Mouse (Mus musculus): Measurements from ENCODE around the gene Dnah2.

The Dnah2 gene

DNA sequence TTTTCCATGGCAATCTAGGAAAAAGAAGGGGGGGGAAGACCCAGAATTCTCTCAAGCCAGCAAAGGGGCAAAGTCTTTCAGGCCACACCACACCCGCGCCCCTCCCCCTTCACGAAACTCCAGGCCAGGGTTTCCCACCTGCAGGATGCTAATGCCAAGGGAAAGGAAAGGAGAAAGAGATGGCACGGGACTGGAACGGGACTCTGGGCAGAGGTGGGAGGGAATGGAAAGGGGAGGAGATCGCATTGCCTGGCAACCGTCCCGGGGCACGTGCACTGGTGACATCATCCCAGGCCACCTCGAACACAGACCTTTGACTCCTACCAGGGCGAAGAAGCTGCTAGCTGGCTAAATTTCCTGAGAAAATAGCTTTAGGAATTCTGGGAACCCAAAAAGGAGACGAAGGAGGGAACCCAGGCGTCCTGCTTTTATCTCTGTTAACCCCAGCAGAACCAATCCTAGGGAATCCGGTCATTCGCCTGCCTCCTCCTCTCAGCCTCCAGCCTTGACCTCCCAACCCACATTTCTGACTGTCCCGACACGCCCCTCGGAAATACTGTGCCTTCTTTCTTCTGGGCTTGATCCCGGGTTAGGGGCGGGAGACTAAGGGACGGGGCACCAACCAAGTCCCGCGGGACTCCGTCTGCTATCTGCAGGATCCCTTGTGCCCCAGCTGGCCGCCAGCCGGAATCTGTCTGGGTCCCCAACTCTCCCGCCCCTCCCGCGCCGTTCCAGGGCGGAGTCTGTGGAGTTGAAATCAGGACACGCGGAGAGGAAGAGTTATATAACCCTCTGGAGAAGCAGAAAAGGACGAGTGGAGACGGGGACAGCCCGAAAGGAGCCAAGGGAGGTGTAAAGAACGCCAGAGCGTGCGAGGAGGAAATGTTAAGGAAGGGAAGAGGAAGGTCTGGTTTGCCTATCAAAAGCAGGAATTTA, 131.2 kb downstream of the Dnah2 start:
- DNase-seq: peak; percentile 99

GRCm38 (mm10) chr11:69416921-69417448, 131.9 kb downstream of the Dnah2 start:
- peak; percentile 26 for DNase-seq

DNA sequence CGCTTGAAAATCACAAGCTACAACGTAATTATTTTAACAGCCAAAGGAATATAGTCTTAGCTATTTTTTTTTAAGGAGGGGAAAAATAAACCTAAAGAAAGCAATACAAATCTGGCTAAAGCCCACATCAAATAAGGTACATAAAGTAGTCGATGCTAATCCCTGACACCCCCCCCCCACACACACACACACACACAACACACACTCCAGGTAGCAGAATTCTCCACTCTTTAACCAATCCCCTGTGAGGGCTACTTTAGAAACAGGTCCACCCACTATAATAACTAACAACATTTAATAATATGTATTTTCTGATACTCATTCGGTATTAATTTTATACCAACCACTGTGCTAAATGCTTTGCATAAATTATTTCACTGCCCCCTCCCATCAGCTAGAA, 132.4 kb downstream of the Dnah2 start:
- no peak for DNase-seq

- DNase-seq: peak; percentile 45
Measured at GRCm38 (mm10) chr11:69415668-69416451, 133.1 kb downstream of the Dnah2 start.

DNA sequence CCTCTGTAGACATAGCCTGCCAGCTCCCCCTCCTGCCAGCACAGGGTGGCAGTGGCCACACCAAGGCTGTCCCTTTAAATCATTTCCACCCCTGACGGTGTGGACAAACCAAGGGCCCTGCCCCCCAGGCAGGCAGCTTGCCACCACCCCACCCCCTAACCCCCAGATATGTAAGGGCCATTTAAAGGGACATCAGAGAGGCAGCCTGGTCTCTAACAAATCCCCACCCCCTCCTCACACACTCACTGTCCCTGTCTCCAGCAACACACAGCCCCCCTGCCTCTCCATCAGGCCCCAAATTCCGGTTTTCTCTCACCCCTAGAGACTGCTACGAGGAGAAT, 133.6 kb downstream of the Dnah2 start:
- DNase-seq: peak; percentile 76

DNA sequence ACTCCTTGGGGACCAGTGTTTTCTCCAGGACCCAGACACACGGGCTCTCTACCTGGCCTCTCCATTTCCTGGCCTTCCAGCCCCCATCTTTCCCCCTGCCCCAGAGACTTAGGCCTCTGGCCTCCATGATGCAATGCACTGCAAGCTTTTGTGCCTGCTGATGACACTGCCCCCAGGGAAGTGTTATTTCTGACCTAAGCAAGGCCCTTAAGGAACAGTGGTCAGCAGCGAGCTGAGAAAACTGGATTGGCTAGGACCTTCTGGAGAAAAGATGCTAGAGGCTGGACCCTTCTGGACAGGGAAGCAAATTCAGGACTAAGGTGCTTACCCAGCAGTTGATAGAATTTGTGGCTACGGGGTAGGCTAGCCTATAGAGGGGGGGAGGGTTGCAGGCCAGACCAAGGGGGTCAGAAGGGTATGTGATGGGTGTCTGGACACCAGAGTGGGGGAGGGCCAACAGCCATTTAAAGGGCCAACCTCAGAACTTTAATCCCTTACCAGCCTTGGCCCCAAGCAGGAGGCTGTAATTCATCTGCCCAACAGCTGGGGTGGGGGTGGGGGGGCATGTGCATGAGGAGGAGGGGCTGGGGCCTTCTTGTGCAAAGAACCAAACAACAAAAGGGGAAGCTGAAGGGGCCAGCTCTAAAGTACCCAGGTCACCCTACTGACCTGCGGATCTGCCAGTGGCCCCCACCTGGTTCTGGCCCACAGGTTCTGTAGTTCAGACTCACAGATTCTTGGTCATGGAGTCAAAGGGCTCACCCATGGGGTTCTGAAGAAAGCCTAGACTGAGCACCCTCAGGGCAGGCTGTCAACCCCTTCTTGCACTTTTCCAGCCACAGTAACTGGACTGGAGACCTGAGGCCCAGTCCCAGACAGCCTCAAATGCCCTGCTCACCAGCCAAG, 134.2 kb downstream of the Dnah2 start:
- DNase-seq: peak; percentile 33

DNA sequence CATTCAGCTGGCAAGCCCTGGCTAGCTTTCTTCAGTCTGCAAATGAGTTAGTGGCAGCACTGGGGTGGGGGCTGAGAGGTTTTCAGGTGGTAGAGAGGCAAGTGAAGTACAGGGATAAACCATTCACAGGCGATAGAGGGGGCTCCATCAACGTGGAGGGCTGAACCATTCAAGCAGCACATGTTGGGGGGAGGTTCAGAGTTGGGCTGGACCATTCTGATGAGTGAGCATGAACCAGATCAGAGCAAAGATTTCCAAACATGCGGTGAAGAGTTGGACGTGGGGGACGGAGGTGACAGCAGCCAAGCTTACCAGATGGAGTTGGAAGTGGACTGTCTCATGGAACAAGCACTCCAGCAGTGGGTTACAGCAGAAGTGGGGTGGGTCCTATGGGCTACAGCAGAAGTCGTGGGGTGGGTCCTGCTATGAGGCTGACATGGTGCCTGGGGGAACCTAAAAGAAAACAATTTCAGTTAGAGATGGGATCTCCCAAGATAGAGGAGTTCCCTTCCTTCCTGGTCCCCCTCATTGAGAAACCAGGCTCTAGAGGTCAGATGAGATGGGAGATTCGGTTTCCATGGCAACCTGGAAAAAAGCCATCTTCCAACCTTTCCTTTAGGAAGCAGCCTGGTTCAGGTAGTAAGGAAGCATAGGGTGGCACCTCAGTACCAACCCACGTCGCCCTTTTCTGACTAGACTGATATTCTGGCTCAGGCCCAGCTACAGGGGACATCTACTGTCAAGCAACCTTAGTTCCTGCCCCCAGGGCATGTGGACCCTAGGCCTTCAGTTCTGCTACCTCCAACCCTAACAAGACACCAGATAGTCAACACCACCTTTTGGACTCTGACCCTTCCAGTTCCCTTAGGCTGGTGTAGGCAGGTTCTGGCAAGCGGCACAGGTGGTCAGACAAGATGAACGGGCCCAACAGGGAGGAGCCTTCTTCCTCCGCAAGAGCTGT, 135.4 kb downstream of the Dnah2 start, which contains the start of gene Kdm6b:
Gene Kdm6b (minus strand): TSS at position 455 of the 961 bp plus-strand sequence.
- DNase-seq: peak; percentile 86

DNA sequence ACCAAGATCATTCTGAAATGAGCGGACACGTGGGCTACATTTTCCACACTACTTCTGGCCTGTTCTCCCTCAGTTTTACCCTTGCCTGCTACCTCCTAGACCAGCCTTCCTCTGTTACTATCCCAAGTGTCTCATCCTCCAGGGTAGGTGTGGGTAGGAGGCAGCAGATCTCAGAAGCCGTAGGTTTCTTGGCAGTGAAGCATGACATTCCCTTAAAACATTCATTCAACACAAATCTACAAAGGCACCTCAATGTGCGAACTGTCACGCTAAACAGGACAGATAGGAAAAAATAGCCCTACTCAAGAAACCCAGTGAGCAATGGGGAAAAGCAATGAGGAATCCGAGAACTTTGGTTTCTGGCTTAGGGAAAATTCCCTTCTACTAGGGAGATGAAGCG, 136.4 kb downstream of the Dnah2 start:
- DNase-seq: no peak

- peak; percentile 59 for DNase-seq
Measured at GRCm38 (mm10) chr11:69411538-69412203, 137.2 kb downstream of the Dnah2 start.

DNA sequence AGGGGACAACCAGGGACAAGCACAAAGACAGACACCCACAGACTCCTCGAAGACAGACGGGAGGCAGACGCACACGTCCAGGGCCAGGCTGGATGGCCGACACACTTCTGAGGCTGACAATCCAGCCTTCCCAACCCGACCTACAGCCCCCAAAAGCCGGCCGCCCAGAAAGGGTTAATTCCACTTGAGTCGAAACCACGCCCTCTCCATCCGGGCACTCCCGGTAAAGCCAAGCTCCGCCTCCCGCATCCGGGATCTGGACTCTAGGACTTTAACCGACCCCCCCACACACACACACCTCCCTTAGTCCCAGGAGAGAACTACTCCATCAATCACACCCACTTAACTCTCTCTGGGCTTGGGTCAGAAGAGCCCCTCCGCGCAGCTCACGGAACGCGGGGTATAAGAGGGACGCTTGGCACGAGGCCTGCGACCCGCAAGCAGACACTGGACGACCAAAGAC, 137.8 kb downstream of the Dnah2 start:
- peak; percentile 98 for DNase-seq

GRCm38 (mm10) chr11:69410310-69411072, 138.4 kb downstream of the Dnah2 start:
- peak; percentile 78 for DNase-seq

- no peak for DNase-seq
Measured at GRCm38 (mm10) chr11:69410045-69410309, 138.9 kb downstream of the Dnah2 start.

GRCm38 (mm10) chr11:69409378-69410044, 139.4 kb downstream of the Dnah2 start:
- peak; percentile 95 for DNase-seq

DNA sequence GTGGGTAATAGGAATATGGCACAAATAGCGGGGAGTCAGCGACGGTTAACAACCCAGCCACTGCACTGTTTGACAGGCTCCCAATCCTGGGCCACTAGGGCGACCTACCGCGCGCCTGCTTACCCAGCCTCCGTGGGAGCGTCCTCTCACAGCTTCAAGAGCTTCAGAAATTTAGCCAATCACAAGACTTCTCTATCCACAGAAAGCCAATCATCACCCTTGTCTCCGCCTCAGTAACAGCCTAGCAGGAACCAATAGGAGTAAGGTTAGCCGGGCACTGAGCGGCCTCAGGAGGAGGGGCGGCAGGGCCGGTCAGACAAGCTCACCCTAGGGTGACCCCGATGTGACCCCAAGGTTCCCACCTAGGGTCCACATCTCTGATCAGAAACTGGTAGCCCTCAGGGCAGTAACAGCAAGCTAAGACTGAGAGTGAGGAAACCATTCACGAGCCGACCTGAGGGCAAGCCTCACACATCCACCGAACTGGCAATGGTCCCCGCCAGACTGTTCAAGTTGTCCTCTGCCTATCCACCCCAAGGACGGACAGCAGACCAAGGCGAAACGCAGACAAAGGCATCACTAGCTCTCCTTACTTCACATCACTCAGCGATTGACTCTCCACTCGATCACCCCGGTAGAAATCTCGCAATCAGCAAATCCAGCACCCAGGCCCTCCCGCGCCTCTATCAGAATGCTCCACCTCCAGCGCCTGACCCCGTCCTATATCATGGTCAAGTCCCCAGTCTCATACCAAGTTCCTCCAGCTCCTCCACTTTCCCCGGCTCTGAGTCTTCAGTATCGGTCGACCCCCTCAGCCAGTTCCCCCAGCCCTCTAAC, 140.2 kb downstream of the Dnah2 start:
- peak; percentile 96 for DNase-seq

DNA sequence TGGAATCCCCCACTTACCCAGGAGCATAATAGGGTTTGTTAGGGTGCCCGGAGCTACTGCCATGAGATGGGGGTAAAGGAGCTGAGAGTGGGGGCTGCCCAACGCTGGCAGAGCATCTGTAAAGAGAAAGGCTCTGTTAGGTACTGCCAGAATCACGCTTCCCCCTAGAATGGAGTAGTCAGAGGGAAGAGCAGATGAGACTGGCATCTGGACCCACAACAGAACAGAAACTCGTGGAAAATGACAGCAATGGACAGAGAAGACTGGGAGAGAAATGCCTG, 141.2 kb downstream of the Dnah2 start:
- DNase-seq: no peak

DNA sequence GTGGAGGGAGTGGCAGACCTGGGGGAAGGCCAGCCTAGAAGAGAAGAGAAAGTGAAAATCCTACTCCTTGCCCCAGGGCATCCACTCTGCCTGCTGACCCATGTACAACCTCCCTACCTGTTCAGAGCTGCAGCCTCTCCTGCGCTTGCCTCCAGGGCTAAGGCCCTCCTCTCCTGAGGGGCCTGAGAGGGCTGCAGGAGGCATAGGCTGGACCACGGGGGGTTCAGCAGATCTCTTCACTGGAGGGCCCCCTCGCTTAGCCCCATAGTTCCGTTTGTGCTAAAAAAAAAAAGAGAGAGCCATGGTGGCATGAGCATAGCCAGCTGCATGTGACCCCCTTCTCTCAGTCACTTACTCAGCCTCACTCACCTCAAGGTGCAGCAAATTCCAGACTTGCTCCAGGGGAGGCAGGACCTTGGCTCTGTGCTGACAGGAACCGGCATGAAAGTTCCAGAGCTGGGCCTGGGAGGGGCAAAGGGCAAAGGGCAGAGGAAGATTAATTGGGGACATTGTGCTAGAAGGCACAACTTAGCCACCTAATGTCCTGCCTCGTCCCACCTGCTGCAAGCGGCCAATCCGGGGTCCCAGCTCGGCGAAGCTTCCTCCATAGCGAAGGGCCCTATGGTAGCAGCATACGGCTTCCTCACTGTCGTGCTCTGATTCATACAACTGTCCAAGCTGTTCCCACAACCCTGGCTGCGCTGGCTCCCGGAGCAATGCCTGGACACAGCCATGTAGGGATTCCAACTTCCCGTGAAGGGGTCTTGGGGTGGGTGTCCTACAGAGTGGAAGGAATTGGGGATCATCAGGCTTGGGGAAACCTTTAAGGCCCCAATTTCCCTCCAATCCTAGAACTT, 141.8 kb downstream of the Dnah2 start:
- peak; percentile 72 for DNase-seq

GRCm38 (mm10) chr11:69406282-69406681, 142.6 kb downstream of the Dnah2 start:
- DNase-seq: no peak

All from kidney, adult 9 months (tissue).